Mouse (Mus musculus) E14TG2a.4 (cell line): Measurements from ENCODE around the gene Mrps18c.

ENCODE experiments used
- CTCF ChIP-seq: conservative IDR thresholded peaks from 2 replicates; pipeline ENCODE4 v1.5.1; 2014; ENCODE audit warnings: low read length
- NANOG ChIP-seq: IDR thresholded peaks from 2 replicates; pipeline ENCODE4 v1.6.1; 2014; ENCODE audit warnings: borderline replicate concordance, low read length, mixed read lengths
- POU5F1 ChIP-seq: IDR thresholded peaks from 2 replicates; pipeline ENCODE4 v1.6.1; 2014; ENCODE audit warnings: low read length, borderline replicate concordance

GRCm38 (mm10) chr5:100750617-100751255 lies 47.7 kb upstream of the Mrps18c start:
- no peak for TF ChIP-seq POU5F1
- TF ChIP-seq CTCF: no peak
- TF ChIP-seq NANOG: no peak
